Mouse (Mus musculus) layer of hippocampus, postnatal 14 days (tissue): ENCODE results near the gene Bin2. TPM values are rescaled to one million over a fixed set of nuclear protein-coding genes. Genes with fewer than 3 reads are reported as not detected.
A peak's percentile ranks its signal among the peaks of the same experiment; 100 is the strongest.

Experiments used
- DNase-seq, 2 experiments: peaks; one replicate each; pipeline ENCODE4 v3.0.0; 2021 to 2022; ENCODE audit warnings: low spot score in 2 of 2, mixed read lengths in 1 of 2
- long read RNA-seq, 2 experiments: library from polyadenylated mRNA; stranded (forward); transcript quantifications; one replicate each; pipeline ENCODE4 v2.0.0; 2021
- total RNA-seq, 2 experiments: library from RNA; stranded (reverse); gene quantifications; 2 replicates each; pipeline ENCODE4 v1.2.3; 2021

Bin2 gene
- 1 to 10 TPM; 4.6 to 5.0 TPM for total RNA-seq
- long read RNA-seq, experiment 1, partial matches to known transcripts = 0 of 2 reads
- long read RNA-seq, experiment 1, other reads (novel, unspliced or antisense) = 0 of 2 reads
- long read RNA-seq, experiment 2, transcript Bin2-207 (11 exons, 2,036 nt) = major isoform, 5 of 6 reads
- long read RNA-seq, experiment 2, partial matches to known transcripts = 1 of 6 reads
- long read RNA-seq, experiment 2, other reads (novel, unspliced or antisense) = 0 of 6 reads

DNA sequence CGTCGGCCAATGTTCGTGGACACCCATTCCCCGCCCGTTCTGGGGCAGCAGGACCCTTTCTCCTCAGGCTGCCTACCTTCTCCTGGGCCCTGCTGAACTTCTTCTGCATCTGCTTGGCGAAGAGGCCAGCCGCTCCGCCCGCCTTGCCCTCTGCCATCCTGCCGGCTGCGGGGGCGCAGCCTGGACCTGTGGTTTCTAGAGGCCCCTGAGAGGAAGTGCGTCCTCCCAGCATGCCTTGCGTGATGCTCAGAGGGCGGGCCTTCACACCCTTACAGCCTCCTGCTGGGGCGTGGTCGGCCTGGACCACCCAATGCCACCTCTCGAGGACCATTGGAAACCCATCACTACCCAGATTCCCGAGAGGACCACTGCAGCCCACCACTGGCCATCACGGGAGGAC is at the start of gene Bin2:
Gene Bin2, minus strand, starts transcription at position 217 of the 400 bp plus-strand sequence.
- DNase-seq = no peak

DNA sequence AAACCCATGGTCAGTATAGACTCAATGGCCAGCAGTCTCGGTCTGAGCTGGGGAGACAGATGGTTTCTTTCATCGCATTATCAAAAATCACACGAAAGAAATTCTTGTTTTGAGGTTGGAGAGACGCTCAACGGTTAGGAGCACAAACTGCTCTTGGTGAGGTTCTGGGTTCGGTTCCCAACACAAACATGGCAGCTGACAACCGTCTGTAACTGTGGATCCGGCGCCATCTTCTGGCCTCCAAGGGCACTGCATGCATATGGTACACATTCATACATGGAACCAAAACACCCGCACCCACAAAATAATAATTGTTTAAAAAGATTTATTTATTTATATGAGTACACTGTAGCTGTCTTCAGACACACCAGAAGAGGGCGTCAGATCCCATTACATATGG is 49.2 kb upstream of the Bin2 start:
- no peak for DNase-seq

DNA sequence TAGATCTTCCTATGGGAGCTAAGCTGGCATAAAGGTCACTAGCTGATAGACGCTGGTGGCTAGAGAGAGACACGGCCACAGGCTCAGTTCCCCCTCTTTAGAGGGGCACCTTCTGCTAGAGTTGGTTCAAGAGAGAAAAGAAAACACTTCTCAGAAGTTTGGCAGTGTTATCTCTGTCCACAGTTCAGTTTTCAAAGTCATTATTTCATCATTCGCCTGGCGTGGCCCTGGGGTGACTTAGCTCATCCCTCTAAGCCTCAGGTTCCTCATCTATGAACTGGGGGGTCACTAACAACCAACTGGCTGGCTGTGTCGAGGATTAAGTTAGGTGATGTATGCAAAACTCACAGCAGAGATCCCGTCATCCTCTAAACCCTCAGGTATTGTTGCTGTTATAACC is 48.6 kb upstream of the Bin2 start:
- DNase-seq = no peak

DNA sequence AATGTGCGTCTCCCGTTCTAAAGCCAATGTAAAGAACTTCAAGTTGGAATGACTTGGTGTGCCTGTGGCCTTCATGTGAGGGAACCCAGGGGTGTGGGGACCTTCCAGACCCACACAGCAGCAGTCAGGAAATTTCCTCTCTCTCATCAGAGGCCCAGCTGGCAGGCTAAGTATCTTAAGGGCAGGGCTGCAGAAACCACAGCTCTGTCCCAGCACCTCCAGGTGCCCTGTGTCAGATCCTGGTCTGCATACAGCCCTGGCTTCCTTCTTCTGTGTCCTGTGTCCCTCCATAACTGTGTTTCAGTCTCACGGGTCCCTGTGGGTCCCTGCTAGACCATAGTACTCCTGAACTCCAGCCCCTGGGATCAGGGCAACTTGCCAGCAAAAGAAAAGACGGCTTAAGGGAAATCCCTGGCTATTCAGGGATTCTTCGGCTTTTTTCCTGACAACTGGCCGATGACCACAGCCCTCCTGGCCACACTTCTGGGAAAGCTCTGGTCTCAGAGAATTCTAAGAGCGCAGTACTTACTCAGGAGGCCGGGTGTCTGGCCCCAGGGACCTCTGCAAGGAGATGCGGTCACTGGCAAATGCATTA is 46.1 kb upstream of the Bin2 start:
- no peak for DNase-seq

DNA sequence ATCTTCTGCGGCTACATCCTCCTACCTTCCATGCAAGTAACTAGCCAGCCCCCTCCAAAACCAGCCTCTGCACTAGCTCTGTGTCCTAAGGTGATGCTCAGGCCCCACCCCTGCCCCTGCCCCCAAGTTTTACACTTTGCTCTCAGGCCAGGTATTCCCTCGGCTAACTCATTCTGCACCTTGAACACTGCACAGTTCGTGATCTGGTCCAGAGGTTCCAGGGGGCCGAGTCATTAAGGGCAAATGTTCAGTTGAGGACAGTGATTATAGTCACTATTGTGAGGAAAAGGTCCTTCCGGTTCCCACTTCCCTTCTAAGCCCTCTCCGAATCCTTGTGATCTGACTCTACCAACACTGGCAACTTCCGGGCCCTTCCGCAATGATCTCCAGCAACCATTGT is 45.1 kb upstream of the Bin2 start:
- DNase-seq = no peak

DNA sequence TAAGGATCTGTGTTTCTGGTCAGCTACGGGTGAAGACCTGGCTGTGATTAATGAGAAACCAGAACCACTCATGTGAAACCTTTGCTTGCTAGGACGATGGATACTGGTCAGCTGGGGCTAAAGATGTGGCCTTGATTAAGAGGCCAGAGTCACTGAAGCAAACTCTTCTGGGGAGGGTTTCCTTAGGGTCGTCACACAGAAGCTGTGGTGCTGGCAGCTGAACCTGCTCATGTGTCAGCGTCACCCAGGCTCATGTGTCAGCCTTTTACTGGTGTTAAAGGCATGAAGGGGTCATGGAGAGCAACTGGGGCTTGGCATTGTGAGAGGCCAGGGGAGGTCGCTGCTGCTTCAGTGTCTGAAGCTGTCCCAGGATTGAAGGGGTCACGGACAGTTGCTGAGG is 41.5 kb upstream of the Bin2 start:
- no peak for DNase-seq

DNA sequence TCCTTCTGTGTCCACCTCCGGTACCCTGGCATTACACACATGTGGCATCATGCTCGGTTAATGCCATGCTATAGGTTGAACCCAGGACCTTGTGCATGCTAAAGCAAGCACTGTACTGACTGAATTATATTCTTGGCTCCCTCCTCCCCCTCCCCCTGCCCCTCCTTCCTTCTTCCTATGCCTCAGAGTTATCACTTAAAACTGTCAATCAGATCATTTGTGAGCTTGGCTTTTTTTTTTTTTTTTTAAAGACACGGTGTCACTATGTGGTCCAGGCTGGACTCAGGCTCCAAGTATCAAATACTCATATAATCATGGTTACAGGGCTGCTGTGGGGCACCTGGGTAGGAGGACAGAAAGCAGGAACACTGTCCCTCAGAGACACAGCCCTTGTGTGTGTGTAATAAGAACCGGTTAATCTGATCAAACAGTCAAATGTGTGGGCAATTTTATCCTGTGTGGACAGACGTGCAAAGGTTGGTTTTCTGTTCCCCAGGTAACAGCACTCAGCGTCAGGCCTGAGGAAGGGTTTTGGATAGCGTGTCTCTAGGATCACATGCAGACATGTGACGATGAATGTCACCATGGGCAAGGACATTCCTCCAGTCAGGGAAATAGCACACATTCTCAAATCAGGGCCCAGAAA is 39.2 kb upstream of the Bin2 start:
- no peak for DNase-seq

DNA sequence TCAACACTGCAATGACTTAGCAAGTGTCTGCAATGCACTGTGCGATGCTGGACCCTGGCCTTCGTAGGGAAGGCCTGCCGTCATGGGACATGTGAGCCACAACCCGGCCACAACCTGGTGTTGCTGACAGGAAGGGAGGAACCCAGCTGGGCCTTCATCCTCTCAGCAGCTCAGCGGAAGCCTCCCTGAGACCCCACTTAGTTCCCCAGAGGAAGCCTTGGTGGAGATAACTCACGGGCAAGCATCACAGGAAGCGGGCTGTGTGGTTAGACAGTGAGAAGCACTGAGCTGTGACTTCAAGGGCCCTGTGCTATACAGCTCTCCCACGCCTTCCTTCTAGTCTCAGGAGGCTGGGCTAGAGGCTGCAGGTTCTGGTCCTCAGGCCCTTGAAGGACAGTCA is 36.9 kb upstream of the Bin2 start:
- no peak for DNase-seq

DNA sequence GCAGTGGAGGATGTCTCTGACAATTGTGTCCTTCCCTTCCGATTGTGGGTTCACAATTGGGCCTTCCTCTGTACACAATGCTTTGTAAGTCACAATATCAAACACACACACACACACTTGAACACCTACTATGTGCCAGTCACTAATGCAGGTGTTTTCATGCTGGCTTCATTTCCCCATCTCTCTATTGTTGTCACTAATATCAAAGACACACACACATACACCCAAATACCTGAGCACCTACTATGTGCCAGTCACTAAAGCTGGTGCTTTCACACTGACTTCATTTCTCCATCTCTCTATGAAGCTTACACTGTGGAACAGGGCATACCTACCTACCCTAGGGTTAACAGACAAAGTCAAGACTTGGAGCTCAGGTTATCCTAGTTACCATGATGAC is 36.0 kb upstream of the Bin2 start:
- no peak for DNase-seq

DNA sequence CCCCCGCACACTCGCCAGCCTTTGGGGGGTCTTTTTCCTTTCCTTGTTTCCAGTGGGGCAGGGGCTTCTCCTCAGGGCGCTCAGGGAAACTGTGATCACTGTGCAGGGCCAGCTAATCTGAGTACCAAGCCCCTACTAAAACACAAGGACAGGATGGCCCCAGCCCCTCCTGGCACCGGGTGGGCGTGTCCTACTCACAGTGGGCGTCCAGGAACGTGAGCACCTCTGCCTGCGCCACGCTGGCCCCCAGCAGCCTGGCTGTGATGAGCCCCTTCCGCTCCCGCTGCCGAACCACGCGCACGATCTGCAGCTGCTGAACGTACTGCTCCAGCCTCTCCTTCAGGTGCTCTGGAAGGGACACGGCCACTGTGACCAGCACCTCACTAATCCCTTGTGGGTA is 34.6 kb upstream of the Bin2 start:
- no peak for DNase-seq

DNA sequence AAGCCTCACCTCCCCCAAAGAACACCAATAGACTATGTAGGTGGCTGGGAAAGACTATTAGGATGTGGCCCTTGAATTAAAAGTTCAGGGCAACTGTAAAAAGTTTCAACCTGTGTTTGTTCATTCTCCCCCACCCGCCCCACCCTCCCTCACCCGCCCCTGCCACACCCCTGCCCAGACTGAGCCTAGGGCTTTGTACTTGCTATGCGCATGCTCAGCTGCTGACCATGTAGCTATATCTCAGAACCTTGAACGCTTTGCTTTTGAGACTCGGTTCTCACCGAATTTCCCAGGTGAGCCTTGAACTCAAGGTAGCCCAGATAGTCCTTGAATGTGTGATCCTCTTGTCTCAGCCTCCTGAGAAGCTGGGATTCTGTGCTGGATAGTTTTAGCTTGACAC is 32.5 kb upstream of the Bin2 start:
- DNase-seq = no peak

DNA sequence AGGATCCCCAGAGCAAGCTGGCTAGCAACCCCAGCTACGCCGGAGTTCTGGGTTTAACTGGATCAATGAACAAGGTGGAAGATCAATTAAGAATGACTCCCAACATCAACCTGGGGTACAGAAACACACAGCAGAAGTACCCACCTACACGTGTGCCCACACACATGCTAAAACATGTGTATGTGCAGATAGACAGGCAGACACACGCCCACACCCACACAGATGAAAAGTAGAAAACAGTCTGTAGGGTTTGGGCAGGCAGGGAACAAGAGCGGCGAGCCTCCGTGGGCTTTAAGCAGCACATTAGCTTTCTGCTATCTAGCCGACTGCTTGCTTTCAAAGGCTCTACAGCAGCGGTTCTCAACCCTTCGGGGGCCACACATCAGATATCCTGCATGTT is 31.8 kb upstream of the Bin2 start:
- DNase-seq = peak in 1 of 2 experiments; percentile 31

DNA sequence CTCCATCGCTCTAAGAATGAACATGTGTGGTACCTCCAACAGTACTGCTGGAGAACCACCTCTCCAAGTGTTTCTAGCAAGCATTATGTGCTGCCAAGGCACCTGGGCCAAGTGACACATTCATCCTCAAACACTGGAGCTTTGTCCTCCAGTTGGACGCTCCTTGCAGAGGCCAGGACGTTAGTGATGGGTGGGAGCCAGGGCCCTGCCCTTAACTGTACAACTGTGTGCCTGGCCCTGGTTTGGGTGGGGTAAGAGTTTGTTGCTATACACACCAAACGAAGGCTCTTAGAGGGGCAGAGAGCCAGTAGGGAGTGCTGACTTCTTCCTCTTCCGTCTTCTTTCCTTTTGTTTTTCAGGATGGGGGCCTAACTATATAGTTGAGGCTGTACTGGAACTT is 31.1 kb upstream of the Bin2 start:
- no peak for DNase-seq

DNA sequence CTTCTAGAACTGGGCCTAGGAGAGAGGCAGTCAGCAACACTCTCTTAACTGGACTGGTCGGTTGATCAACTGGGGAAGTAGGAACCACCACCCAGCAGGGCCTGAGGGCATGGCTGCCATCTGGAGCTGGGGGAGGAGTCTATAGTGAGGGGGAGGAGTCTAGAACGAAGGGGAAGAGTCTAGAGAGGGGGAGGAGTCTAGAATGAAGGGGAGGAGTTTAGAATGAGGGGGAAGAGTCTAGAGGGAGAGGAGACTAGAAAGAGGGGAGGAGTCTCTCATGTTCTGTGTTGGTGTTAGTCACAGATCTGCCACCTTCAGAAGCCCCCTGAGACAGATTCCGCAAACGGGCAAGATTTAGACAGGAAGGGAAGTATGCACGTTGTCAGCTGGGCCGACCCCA is 30.0 kb upstream of the Bin2 start:
- no peak for DNase-seq

DNA sequence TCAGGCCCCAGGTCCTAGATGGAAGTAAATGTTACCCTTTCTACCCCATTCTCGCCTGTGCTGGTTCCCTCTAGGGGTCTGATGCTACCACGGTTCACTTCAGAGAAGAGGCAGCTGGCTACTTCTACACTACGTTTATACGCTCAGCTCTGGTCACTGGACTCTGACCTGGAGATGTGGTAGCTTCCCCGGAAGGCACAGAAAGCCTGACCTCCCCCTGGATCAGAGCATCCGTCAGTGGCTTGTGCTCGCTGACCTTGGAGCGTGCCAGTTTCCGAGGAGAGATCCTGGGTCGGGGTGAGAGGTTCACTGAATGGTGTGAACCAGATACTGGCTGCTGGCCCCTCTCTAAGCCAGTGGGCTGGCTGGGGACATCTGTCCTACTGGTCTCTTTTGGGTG is 28.7 kb upstream of the Bin2 start:
- DNase-seq = no peak

DNA sequence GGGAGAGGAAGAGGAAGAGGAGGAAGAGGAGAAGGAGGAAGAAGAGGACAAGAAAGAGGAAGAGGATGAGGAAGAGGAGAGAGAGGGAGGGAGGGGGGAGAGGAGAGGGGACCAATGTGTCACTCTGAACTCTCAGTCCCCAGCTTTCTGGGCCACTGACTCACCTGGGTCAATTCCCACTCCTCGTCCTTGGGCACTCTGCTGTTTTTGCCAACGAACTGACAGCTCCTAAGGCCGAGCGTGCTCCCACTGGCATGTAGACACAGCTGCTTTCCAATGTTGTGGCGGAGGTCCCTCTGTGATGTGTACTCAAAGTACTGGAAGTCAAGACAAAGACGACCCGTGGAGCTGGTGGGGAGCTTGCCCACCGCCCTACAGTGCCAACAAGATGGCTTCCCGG is 25.1 kb upstream of the Bin2 start:
- DNase-seq = no peak

DNA sequence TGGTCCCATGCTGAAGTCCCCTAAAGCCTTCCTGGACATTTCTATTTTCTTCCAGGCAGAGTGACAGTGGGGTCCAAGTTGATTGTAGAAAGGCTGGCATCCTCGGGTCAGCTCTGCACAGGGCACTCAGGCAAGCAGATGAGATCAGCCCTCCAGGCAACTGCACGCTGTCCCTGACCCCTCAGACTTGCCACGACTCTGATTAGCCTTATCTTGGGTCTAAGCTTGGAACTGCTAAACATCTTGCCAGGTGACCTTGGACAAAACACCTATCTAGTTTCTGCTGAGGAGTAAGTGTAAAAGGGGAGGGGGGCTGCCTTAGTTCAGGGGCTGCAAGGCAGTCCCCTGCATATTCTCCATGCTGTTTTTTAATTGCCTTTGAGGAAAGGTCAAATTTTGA is 22.6 kb upstream of the Bin2 start:
- no peak for DNase-seq

DNA sequence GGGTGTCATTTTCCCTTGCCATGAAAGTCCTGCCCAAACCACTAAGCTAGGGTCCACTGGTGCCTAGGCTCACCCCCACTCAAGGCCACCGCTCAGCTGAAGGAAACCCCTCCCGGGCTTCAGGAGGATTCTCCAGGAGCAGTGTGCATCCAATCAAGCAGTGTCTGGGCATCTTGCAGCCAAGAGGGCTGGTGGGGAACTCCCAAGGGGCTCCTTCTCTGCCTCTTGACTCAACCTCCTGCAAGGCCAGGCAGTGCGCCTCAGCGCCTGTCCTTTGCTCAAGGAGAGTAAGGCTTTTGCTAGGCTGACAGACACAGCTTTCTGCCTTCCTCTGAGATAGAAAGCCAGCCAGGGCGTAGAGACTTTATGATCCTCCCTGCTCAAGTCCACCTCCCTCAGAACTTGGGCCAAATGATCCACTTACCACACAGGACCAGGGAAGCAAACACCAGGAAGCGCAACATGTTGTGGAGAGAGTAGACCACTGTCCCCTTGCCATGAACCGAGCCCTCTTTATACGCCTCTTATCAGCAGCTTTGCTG is 18.1 kb upstream of the Bin2 start, which contains the start of gene Cela1:
Gene Cela1, minus strand, starts transcription at position 492 of the 542 bp plus-strand sequence.
- DNase-seq = no peak

DNA sequence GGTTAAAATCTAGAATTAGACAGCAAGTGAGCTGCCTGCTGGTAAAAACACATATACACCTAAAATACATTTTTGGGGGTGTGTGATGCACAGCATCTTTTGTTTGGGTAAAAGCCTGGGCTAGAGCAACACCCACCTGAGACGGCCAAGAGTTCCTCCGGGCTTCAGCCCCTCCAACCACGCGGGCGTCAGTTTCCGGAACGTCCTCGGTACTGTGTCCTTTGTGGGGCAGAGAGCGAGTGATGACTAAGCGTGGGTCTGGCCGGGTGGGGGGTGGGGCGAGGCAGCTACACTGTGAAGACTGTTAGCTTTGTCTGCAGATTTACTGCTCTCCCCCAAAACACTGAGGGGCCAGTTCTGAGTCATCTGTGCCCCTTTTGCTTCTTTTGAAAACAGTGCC is 17.6 kb upstream of the Bin2 start:
- no peak for DNase-seq

DNA sequence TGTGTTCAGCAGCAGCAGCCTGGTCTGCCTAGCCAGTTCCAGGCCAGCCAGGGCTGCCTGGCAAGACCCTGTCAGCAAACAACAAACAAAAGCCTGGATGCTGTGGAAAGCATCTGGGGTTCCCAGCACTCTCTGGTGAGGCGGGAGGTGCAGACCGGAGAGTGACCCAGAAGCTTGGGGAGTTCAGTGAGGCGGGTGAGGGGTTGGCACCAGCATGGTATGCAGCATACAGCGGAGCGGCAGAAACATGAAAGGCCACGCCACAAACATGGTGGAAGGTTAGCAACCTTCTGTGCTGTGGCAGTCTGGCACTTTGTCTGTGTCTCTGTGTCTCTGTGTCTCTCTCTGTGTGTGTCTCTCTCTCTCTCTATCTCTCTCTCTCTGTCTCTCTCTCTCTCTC is 17.1 kb upstream of the Bin2 start:
- no peak for DNase-seq

DNA sequence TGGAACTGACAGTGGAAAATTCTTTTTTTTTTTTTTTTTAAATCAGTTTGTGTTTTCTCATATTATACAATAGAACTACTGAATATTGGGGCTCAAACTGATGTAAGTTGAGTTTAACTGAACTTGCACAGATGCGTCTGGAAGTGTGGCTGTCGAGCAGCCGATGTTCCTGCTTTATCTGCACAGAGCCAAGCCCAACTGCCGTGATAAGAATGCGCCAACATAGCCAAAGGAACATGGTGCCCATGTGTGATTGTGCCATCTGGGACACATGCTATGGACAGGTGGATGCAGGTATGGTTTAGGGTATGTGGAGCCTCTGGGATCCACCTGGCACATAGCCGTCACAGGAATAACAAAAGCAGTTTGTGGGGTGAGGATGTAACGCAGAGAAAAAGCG is 16.5 kb upstream of the Bin2 start:
- no peak for DNase-seq

DNA sequence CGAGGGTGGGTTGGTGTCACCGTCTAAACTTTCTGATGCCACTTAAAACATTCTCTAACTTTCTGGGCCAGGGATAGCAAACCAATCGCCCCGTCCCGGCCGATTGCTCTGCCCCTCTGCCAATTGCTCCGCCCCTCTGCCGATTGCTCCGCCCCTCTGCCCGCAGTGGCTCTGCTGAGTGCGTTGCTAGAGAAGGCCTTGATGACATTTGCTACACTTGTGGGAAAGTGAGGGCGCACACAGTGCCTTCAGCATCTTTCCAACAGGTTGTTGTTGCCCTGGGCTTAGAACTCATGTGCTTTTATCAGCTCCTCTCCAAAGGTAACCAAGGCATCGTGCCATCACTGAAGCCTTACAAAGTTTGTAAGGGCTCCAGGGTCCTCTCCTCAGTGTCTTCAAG is 15.9 kb upstream of the Bin2 start:
- no peak for DNase-seq

DNA sequence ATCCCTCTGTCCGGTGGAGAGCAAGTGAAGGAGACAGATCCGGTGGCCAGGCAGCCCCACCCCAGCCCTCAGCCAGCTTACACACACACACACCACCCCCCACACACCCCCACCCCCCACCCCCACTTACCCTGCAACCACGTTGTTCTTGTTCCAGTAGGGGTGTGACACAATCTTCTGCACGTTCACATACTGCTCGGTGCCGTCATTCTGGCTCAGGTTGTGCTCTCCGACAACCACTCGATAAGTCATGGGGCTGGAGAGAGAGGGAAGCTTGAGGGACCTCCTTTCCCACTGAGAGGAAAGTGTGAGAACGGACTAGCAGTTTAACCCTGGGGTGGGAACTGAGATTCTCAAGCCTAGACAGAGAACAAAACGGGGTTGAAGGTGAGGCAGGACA is 15.1 kb upstream of the Bin2 start:
- DNase-seq = no peak
